Mouse (Mus musculus) macrophage (primary cell): ENCODE measurements around the gene Hist1h2bl. TPM values are rescaled to one million over a fixed set of nuclear protein-coding genes. Genes with fewer than 3 reads are reported as not detected.
"Not testable (repeated sequence)": the region's sequence is repeated elsewhere in the genome, so short reads cannot be mapped to it uniquely, and the experiment has no call there.

ENCODE experiments used
- H3K27ac ChIP-seq: fragments of 350-480 bp; formaldehyde crosslinking; 2 replicates; pipeline ENCODE4 v1.9.0; 2021
- H3K36me3 ChIP-seq: fragments of 350-480 bp; formaldehyde crosslinking; 2 replicates; pipeline ENCODE4 v1.9.0; 2021; ENCODE audit errors: inconsistent target
- H3K4me3 ChIP-seq: fragments of 350-480 bp; formaldehyde crosslinking; 2 replicates; pipeline ENCODE4 v1.9.0; 2021; ENCODE audit errors: inconsistent target
- H3K79me2 ChIP-seq: fragments of 350-480 bp; formaldehyde crosslinking; 2 replicates; pipeline ENCODE4 v1.9.0; 2021; ENCODE audit errors: inconsistent target
- WGBS: methylation state at CpG from one replicate; pipeline ENCODE4 v1.1.7; 2026; ENCODE audit warnings: inconsistent platforms; ENCODE audit not compliant: missing documents; 5-methylcytosine and 5-hydroxymethylcytosine counted together
- polyA plus RNA-seq: library from polyadenylated mRNA; stranded (reverse); fragments of 250-400 nt; gene quantifications from 3 replicates; pipeline ENCODE4 v1.2.4, GENCODE M21; 2018; ENCODE audit warnings: inconsistent platforms

The Hist1h2bl gene
- polyA plus RNA-seq, 1 experiment from 2014 or later: not detected

DNA sequence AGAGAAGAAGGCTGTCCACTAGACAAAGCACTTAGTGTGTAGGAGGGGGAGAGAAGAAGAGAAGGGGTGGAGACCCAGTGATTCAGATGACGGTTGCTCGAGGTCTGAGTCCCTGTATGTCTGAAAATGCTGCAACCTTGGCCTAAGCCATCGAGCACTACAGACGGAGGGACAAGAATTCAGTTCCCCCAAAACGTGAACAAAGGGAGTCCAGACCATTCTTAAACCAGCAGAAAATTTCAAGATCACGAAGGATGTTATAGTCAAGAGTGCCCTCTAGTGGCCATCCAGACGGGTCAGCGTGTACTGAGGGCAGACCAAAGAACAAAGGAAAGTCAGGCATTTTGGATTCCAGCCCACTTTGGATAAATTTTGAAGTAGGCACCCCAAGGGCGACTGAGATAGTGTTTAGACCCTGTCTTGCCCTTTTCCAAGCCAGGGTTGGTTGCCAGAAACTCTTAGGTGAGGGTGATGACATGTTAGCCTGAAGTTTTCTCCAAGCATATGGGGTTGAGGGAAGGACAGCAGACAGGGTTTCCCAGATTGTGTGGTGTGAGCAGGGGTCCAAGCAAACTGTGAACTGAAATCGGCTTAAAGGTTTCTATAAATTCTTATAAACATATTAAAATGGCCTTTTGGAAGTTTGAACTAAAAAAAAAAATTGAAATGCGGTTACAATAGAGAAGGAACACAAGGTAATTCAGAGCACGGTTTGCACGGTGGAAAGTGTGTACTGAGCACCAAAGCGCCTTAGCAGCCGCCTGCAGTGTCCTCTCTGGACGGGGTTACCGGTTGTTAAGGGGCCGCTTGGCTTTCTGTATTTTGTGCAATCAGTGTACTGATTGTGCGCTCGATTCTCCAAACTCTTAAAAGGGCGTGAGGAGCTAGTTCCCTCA is 18.3 kb upstream of the Hist1h2bl start:
- Histone ChIP-seq H3K36me3 (no peaks in the 10 kb centered on the region), H3K27ac (peak overlapping the region; percentile 75), H3K4me3 (peak overlapping the region; percentile 25), H3K79me2 (no peaks in the 10 kb centered on the region)
- 2% methylated on average over 21 of the region's 21 CpGs for WGBS

DNA sequence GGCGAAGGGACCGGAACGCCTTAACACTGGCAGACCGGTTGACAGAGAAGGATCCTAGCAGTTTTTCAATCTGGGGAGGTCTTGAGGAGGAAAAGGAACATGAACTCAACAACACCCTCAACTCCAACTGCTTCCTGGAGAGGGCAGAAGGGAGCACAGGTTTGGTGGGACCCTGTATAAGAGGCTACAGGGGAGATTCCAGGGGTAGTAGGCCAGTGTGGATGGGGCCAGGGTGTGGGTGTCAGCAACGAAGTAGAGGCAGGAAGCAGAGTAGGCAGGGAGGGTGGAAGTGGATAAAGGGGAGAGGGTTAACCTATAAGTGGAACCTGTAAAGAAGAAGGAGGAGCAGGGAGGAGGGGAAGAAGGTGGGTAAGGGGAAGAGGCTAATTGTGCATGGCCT is 17.5 kb upstream of the Hist1h2bl start:
- Histone ChIP-seq H3K27ac (no peak overlapping the region), H3K4me3 (no peak overlapping the region), H3K36me3 (no peaks in the 10 kb centered on the region), H3K79me2 (no peaks in the 10 kb centered on the region)
- WGBS: 87% methylated on average over 5 of the region's 5 CpGs

DNA sequence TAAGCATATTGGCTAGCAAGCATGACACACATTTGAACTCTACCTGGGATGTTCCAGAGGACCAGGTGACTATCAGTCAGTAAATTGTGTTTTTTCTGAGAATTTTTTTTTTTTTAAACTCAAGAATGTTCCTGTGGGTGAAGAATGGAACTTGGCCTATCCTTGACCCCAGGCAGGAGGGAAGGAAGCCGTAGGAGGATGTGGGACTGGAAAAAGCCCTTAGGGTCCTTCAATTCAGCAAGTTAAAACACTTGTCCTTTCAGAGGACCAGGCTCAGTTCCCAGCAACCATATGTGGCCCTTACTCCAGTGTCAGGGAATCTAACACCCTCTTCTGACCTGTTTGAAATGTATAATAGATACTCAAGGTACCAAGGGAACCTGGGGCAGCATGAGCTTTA is 13.6 kb upstream of the Hist1h2bl start:
- no peaks in the 10 kb centered on the region for H3K79me2 ChIP-seq
- no peak overlapping the region for H3K27ac ChIP-seq
- no peak overlapping the region for H3K4me3 ChIP-seq
- WGBS: 100% methylated on average over 1 of the region's 1 CpGs
- no peaks in the 10 kb centered on the region for H3K36me3 ChIP-seq

DNA sequence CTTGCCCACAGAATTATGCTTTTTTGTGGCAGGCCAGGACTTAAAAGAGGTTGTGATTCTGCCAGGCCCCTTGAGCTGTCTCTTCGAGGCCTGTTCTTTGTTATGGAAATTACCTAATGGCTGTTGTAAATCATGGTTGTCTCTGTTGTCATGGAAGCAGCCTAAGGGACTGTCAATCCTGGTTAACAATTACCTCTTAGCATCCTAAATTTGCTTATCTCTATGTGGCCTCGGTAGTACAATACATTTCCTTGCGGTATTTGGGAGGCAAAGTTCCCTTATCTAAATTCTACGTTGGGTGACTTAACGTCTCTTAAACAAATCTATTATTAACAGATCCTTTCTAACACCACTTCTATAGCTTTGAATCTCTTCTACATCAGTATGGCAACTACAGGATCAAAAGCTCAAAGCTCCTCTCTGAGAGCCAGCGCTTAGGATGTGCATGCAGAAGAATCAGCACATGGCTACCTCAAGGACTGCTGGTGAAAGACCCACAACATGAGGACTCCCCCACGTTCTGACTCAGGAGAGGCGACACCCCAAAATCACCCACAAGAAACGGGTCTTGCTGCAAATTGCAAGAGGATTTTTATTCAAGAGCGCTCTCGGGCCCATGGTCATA is 12.1 kb upstream of the Hist1h2bl start:
- WGBS: 82% methylated on average over 8 of the region's 11 CpGs
- Histone ChIP-seq H3K36me3 (no peaks in the 10 kb centered on the region), H3K27ac (no peak overlapping the region), H3K79me2 (no peaks in the 10 kb centered on the region), H3K4me3 (no peak overlapping the region)

DNA sequence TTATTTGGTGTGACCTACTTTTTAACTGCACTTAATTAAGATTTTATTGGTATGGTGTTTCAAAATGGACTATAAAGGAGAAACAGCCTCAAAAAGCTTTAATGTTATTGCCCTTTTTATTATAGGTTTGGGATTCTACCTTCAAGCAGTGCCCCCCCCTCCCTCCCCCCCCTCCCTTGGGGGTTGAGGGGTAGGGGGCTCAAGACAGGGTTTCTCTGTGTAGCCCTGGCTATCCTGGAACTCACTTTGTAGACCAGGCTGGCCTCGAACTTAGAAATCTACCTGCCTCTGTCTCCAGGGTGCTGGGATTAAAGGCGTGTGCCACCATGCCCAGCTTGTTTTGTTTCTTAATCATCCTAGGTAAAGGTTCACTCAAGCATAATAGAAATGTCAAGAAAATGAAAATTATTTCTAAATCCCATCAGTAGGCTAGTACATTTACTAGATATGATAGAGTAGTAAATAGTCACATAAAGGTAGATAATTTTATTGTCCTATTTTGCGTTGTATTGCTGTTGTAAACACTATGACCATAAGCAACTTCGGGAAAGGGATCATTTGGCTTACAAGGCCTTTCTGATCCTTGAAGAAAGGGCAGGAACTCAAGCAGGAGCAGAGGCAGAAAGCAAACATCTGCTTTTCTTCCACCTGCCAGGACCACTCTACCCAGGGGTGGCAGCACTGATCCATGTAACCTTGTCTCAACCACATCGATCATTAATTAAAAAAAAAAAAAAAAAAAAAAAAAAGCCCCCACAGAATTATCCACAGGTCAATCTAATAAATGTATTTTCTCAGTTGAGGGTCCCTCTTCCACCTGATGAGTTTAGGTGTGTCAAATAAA is 7.3 kb upstream of the Hist1h2bl start:
- 60% methylated on average over 5 of the region's 5 CpGs for WGBS
- H3K27ac ChIP-seq: peak overlapping the region; percentile 35
- no peaks in the 10 kb centered on the region for H3K79me2 ChIP-seq
- no peaks in the 10 kb centered on the region for H3K36me3 ChIP-seq
- H3K4me3 ChIP-seq: no peak overlapping the region

GRCm38 (mm10) chr13:21722373-21722925 is 6.5 kb upstream of the Hist1h2bl start:
- Histone ChIP-seq H3K79me2 (no peaks in the 10 kb centered on the region), H3K4me3 (no peak overlapping the region), H3K36me3 (no peaks in the 10 kb centered on the region), H3K27ac (peak overlapping the region; percentile 35)
- WGBS: 14% methylated on average over 6 of the region's 11 CpGs

DNA sequence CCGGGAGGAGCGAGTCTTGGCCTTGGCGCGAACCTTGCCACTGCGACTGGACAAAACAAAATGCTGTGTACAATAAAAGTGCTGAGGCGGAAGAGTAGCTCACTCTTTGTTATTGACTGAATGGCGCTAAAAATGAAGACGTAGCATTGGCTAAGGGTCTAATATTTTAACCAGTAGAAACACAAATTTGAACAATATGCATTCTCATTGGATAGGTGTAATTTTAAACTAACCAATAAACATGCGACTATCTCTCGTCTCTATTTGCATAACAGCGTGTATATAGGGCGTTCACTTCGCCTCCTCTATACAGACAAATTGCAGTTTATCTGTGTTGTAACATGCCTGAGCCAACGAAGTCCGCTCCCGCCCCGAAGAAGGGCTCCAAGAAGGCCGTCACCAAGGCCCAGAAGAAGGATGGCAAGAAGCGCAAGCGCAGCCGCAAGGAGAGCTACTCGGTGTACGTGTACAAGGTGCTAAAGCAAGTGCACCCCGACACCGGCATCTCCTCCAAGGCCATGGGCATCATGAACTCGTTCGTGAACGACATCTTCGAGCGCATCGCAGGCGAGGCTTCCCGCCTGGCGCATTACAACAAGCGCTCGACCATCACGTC is 5.9 kb upstream of the Hist1h2bl start, which contains the start of gene Hist1h2bm:
TSS of gene Hist1h2bm (plus strand) at position 288 of the 616 bp plus-strand sequence.
- Histone ChIP-seq H3K27ac (peak within 1 kb of the TSS; percentile 65), H3K4me3 (peak within 1 kb of the TSS; percentile 6; the same call in 1 of the 2 replicates)
- 0% methylated on average over 23 of the region's 37 CpGs for WGBS
- H3K36me3 ChIP-seq, H3K79me2 ChIP-seq: not testable (repeated sequence)

GRCm38 (mm10) chr13:21721107-21721756 is 5.3 kb upstream of the Hist1h2bl start:
- H3K36me3 ChIP-seq, H3K79me2 ChIP-seq: not testable (repeated sequence)
- Histone ChIP-seq H3K4me3 (peak overlapping the region; percentile 6; the same call in 1 of the 2 replicates), H3K27ac (peak overlapping the region; percentile 65)
- WGBS: 9% methylated on average over 7 of the region's 44 CpGs

DNA sequence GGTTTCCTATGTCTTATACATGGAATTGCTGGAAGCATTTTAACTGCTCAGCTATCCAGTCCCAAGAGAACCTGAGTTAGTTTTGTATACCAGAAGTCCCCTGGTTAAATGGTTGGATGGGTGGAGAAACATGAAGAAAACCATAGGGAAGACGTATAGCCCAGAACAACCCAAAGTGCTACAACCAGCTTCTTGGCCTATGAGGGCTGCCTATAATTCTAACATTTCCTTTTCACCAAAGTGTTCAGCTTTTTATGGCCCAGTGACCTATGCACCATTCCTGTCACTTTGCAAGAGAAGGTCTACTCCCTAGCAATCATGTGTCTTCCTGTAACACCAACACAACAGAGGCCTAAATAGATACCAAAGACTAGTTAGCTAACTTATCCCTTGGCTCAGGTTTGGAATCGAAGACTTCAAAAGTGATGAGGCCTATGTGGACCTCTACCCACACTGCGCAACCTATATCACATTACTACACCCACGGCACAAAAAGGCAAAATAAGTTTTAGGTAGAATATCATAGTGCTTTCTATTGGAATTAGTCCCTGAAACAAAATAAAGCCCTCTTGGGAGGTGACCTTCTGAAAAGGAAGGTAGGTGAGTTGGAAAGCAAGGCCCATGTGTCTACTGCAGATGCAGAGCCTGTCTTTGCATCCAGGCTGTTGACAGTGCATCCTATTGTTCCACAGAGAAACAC is 2.6 kb upstream of the Hist1h2bl start:
- Histone ChIP-seq H3K36me3 (no peaks in the 10 kb centered on the region), H3K27ac (peak overlapping the region; percentile 58), H3K79me2 (no peaks in the 10 kb centered on the region), H3K4me3 (peak overlapping the region; percentile 26)
- WGBS: 83% methylated on average over 4 of the region's 4 CpGs

DNA sequence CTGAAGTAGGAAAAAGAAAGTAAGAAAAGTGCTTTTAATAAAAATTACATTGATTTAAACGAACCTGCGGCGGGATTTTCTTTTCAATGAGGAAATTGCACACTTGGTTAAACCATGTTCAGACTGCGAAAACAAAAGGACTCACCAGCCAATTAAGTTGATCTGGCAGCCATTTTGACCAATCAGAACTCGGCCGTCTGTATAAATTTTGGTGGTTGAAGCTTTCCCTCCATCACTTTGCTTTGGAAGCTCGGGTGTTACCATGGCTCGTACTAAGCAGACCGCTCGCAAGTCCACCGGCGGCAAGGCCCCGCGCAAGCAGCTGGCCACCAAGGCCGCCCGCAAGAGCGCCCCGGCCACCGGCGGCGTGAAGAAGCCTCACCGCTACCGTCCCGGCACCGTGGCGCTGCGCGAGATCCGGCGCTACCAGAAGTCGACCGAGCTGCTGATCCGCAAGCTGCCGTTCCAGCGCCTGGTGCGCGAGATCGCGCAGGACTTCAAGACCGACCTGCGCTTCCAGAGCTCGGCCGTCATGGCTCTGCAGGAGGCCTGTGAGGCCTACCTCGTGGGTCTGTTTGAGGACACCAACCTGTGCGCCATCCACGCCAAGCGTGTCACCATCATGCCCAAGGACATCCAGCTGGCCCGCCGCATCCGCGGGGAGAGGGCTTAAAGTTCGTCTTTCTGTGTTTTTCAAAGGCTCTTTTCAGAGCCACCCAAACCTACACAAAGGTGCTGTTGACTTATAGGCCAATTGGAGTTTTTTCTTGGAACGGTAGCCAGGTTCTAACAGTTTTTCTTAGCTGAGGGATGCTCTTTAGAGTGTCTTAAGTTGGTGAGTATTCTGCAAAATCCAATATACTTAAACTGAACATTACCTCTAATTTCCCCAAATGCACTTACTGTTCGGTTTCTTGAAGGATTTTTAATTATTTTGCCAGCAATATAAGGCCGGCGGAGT is 1.7 kb upstream of the Hist1h2bl start, which contains the start of gene Hist1h3h:
TSS of gene Hist1h3h (plus strand) at position 263 of the 961 bp plus-strand sequence.
- Histone ChIP-seq H3K4me3 (peak within 1 kb of the TSS; percentile 29), H3K27ac (peak within 1 kb of the TSS; percentile 86)
- not testable (repeated sequence) for H3K36me3 ChIP-seq, H3K79me2 ChIP-seq
- 9% methylated on average over 15 of the region's 56 CpGs for WGBS

DNA sequence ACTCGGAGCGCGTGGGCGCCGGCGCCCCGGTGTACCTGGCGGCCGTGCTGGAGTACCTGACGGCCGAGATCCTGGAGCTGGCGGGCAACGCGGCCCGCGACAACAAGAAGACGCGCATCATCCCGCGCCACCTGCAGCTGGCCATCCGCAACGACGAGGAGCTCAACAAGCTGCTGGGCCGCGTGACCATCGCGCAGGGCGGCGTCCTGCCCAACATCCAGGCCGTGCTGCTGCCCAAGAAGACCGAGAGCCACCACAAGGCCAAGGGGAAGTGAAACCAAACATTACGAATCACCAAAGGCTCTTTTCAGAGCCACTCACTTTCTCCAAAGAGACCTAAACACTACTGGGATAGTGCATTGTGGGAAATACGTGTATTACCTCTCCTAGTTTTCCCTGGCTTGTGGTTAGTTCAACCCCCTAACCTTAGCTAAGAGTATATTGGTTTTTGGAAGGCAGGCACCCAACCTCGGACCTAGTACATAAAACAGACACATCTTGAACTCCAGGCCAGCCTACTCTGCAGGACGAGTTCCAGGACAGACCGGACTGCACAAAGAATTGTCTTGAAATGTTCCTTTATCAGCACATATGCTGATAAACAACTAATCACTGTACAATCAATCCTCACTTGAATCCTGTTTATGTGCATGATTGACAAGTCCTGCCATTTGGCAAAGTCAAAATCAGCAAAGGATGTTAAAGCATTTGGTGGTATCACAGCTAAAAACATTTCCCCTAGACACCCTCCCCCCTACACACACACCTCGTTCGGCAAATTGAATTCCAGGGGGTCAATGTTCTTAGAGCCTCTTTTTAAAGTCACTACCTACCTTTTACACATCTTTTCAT is 823 bp upstream of the Hist1h2bl start:
- peak overlapping the region; percentile 86 for H3K27ac ChIP-seq
- H3K4me3 ChIP-seq: peak overlapping the region; percentile 29
- not testable (repeated sequence) for H3K36me3 ChIP-seq, H3K79me2 ChIP-seq
- WGBS: 0% methylated on average over 4 of the region's 38 CpGs
